Comparison of ENCODE assay signal across 10 mouse cellular contexts in genomic region chr8:122735542-122736473, GRCm38 (mm10). TPM values are rescaled to one million over a fixed set of nuclear protein-coding genes. Genes with fewer than 3 reads are reported as not detected.
A peak's percentile ranks its signal among the peaks of the same experiment; 100 is the strongest.
DNase-seq lines count a peak whose midpoint lies in the region; ATAC-seq and TF ChIP-seq lines count a peak whose summit lies in the region.
"Had no signal": no experiment of that assay in that cellular context is flagged by ENCODE, and none has a peak within 500 bp of the region (broad histone marks: within the 10 kb centered on the region; RNA-seq: fewer than 3 reads in every experiment).

No protein-coding gene starts in this region.

- TF ChIP-seq CTCF in forebrain, postnatal 0 days (IDR thresholded peaks at IDR 0.05; ENCODE audit: low read depth): no peak

- no peaks in the 10 kb centered on the region for H3K27me3 ChIP-seq in forebrain, postnatal 0 days (ENCODE audit: insufficient read depth, low read length)

- no peak overlapping the region for H3K4me3 ChIP-seq in forebrain, postnatal 0 days (ENCODE audit: low read depth, low read length)
- H3K4me3 ChIP-seq: embryonic facial prominence, embryonic 12.5 days had no signal

- H3K27ac ChIP-seq in forebrain, postnatal 0 days (ENCODE audit: low read depth, low read length): 0 out of 2 replicates have a peak overlapping the region, but pooled peaks have one; percentile 57
- H3K27ac ChIP-seq: embryonic facial prominence, embryonic 12.5 days had no signal

- no peak overlapping the region for H3K4me2 ChIP-seq in forebrain, postnatal 0 days (ENCODE audit: low read depth)
- H3K4me2 ChIP-seq: embryonic facial prominence, embryonic 12.5 days had no signal

- no peaks in the 10 kb centered on the region for H3K9me3 ChIP-seq in forebrain, postnatal 0 days (ENCODE audit: low read length)
- H3K9me3 ChIP-seq: embryonic facial prominence, embryonic 12.5 days had no signal

- no peaks in the 10 kb centered on the region for H3K36me3 ChIP-seq in forebrain, postnatal 0 days (ENCODE audit: insufficient read depth)
- H3K36me3 ChIP-seq: embryonic facial prominence, embryonic 12.5 days had no signal

- H3K9ac ChIP-seq in forebrain, postnatal 0 days: no peak overlapping the region
- H3K9ac ChIP-seq: embryonic facial prominence, embryonic 12.5 days had no signal

- H3K4me1 ChIP-seq in forebrain, postnatal 0 days (ENCODE audit: insufficient read depth): peaks cover 19% of the 10 kb centered on the region; the same call in 1 of the 2 replicates

- ATAC-seq in forebrain, postnatal 0 days: no peak

- DNase-seq in lung, postnatal 14 days: peak; percentile 10
- no peak for DNase-seq in lung, postnatal 25 days (ENCODE audit: low spot score)
- DNase-seq in forebrain, postnatal 0 days: no peak
- peak; percentile 91 for DNase-seq in liver
- DNase-seq in thymus, postnatal 0 days (ENCODE audit: low spot score): peak; percentile 50
- DNase-seq in layer of hippocampus, adult 18-20 months (ENCODE audit: low spot score in 2 of 2): no peak
- no peak for DNase-seq in urinary bladder, postnatal 25 days (ENCODE audit: low spot score)
- DNase-seq in gastrocnemius, adult 18-20 months (ENCODE audit: low spot score): no peak
- DNase-seq: kidney, adult 8-10 months had no signal

- WGBS in forebrain, postnatal 0 days: 49% methylated on average over 19 of the region's 19 CpGs

RNA-seq across cellular contexts. Expression of gene Cbfa2t3, which starts 36.9 kb away (rescaled TPM):
- total RNA-seq in forebrain, postnatal 0 days (2014; rRNA removed): 4.5 and 5.6 TPM in 2 replicates
- 4.9 and 9.5 TPM in 2 replicates for polyA plus RNA-seq in forebrain, postnatal 0 days (2015; fragmentation: Nextera tagmentation; extraction: Ambion mirVana)
- 15.2 and 16.7 TPM in 2 replicates for polyA plus RNA-seq in thymus, postnatal 0 days (2015; fragmentation: Nextera tagmentation; extraction: Ambion mirVana)
- 10 to 100 TPM; 46.3 to 52.5 TPM for total RNA-seq in layer of hippocampus, adult 18-20 months (2021)
- 10 to 100 TPM; 16.1 to 25.9 TPM for total RNA-seq in gastrocnemius, adult 18-20 months (2021)

RNA-seq across cellular contexts. Expression of gene Acsf3, which starts 39.5 kb away (rescaled TPM):
- 18.5 and 25.6 TPM in 2 replicates for total RNA-seq in forebrain, postnatal 0 days (2014; rRNA removed)
- polyA plus RNA-seq in forebrain, postnatal 0 days (2015; fragmentation: Nextera tagmentation; extraction: Ambion mirVana): 13.2 and 16.9 TPM in 2 replicates
- polyA plus RNA-seq in thymus, postnatal 0 days (2015; fragmentation: Nextera tagmentation; extraction: Ambion mirVana): 13.8 and 14.0 TPM in 2 replicates
- total RNA-seq in layer of hippocampus, adult 18-20 months (2021): 10 to 100 TPM; 17.7 to 21.0 TPM
- 10 to 100 TPM; 12.4 to 12.9 TPM for total RNA-seq in gastrocnemius, adult 18-20 months (2021)

Comparison
In these comparisons a context has a peak if more than half of its experiments do, and no peak if none do; other contexts are left out.
1. DNase-seq: peak in lung, postnatal 14 days (single experiment), liver (single experiment) and thymus, postnatal 0 days (single experiment); none in lung, postnatal 25 days (single experiment), forebrain, postnatal 0 days (single experiment), layer of hippocampus, adult 18-20 months (0 of 2), urinary bladder, postnatal 25 days (single experiment) and gastrocnemius, adult 18-20 months (single experiment).